Mouse (Mus musculus) cortical plate, adult 2 months (tissue): Measurements from ENCODE around the gene Klra4.

Source experiments
- CTCF ChIP-seq: fragments of 200-500 bp; IDR thresholded peaks from 2 replicates; pipeline ENCODE4 v1.5.1; 2011; ENCODE audit warnings: mild to moderate bottlenecking, control low read depth, low read length; ENCODE audit not compliant: insufficient read depth; ENCODE audit errors: extremely low read depth
- POLR2A ChIP-seq: fragments of 200-500 bp; IDR thresholded peaks from 2 replicates; pipeline ENCODE4 v1.6.1; 2011; ENCODE audit warnings: mild to moderate bottlenecking, low read length, control low read depth; ENCODE audit not compliant: insufficient read depth; ENCODE audit errors: extremely low read depth

- TF ChIP-seq CTCF (no peak), POLR2A (no peak)
Measured at GRCm38 (mm10) chr6:130092336-130092948, 25.4 kb upstream of the Klra4 start.
